In the genomic region with DNA sequence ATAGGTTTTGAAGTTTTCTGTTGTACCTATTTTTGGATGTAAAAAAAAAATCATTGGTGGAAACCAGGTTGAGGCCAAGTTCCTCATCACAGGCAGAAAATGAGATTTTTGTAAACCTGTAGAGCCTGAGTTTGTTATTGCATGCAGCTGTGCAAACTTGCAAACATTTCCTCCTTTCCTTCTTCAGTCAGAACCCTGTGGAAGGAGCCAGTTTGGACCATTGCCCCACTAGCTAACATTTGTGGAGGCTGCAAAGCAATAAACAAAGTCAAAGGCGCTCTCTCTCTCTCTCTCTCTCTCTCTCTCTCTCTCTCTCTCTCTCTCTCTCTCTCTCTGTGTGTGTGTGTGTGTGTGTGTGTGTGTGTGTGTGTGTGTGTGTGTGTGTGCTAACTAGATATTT, we compare ENCODE assay signal across 20 mouse cellular contexts. TPM values are rescaled to one million over a fixed set of nuclear protein-coding genes. Genes with fewer than 3 reads are reported as not detected.
DNase-seq lines count a peak whose midpoint lies in the region; TF ChIP-seq lines count a peak whose summit lies in the region.
"Had no signal": no experiment of that assay in that cellular context is flagged by ENCODE, and none has a peak within 500 bp of the region (broad histone marks: within the 10 kb centered on the region; RNA-seq: fewer than 3 reads in every experiment).

No protein-coding gene starts in this region.

- 86% methylated on average over 1 of the region's 1 CpGs for WGBS in heart, embryonic 10.5 days

- DNase-seq in heart, adult 18-20 months: peak; percentile 32 to 44
- no peak for DNase-seq in heart, embryonic 10.5 days (ENCODE audit: low spot score)
- DNase-seq in lung, adult 18-20 months: peak; percentile 3 to 16
- DNase-seq in lung, postnatal 4 days: no peak
- DNase-seq in gastrocnemius, adult 2 months: peak; percentile 44
- peak; percentile 13 for DNase-seq in lung, postnatal 36 days
- no peak for DNase-seq in right cerebral cortex, postnatal 36 days (ENCODE audit: low spot score in 2 of 2)
- no peak for DNase-seq in left cerebral cortex, postnatal 14 days (ENCODE audit: low spot score in 2 of 2)
- DNase-seq: cerebellum, adult 9-10 months; embryo, embryonic 11 days; midbrain, embryonic 14.5 days; thymus, adult 18-20 months had no signal

- H3K27me3 ChIP-seq in heart, embryonic 10.5 days (ENCODE audit: insufficient read depth, poor library complexity, severe bottlenecking): 0 out of 2 replicates have a peak, but pooled peaks cover 4% of the 10 kb centered on the region
- H3K27me3 ChIP-seq: heart, embryonic 13.5 days had no signal

- H3K36me3 ChIP-seq in heart, embryonic 10.5 days: no peaks in the 10 kb centered on the region
- H3K36me3 ChIP-seq: heart, embryonic 13.5 days; limb, embryonic 12.5 days had no signal

- H3K4me3 ChIP-seq in heart, embryonic 10.5 days: no peak overlapping the region
- no peak overlapping the region for H3K4me3 ChIP-seq in gastrocnemius, adult 2 months
- H3K4me3 ChIP-seq: heart, embryonic 13.5 days; limb, embryonic 12.5 days had no signal

- no peak for TF ChIP-seq CTCF in gastrocnemius, adult 2 months (IDR thresholded peaks at IDR 0.05)

- H3K27ac ChIP-seq in heart, embryonic 10.5 days: no peak overlapping the region
- H3K27ac ChIP-seq in gastrocnemius, adult 2 months: no peak overlapping the region
- H3K27ac ChIP-seq: heart, embryonic 13.5 days; limb, embryonic 12.5 days had no signal

- intact Hi-C loops in gastrocnemius, adult 2 months (cut with DNase I): no loop called here
- intact Hi-C loops in left cerebral cortex, postnatal 14 days (cut with DNase I): no loop called here

- no peaks in the 10 kb centered on the region for H3K4me1 ChIP-seq in heart, embryonic 10.5 days
- H3K4me1 ChIP-seq: heart, embryonic 13.5 days; limb, embryonic 12.5 days had no signal

- H3K9me3 ChIP-seq in heart, embryonic 10.5 days: no peaks in the 10 kb centered on the region
- H3K9me3 ChIP-seq: G1E; heart, embryonic 13.5 days; limb, embryonic 12.5 days had no signal

RNA-seq across cellular contexts. Expression of gene Amelx, which starts 13.2 kb away (rescaled TPM):
- not detected for total RNA-seq in heart, adult 18-20 months (2021)
- polyA plus RNA-seq in heart, embryonic 10.5 days (2016; fragmentation: Nextera tagmentation; extraction: Ambion mirVana): 0.19 and 0.31 TPM in 2 replicates
- not detected for total RNA-seq in gastrocnemius, adult 2 months (2021)
- total RNA-seq in left cerebral cortex, postnatal 14 days (2021): not detected
- total RNA-seq: G1E; layer of hippocampus, postnatal 10 days had no signal
- polyA plus RNA-seq: C2C12; frontal cortex, adult 2 months; G1E; lung, embryonic 16.5 days; midbrain, embryonic 14.5 days; neural tube, embryonic 11.5 days had no signal

Comparison
In these comparisons a context has a peak if more than half of its experiments do, and no peak if none do; other contexts are left out.
1. DNase-seq: peak in heart, adult 18-20 months (2 of 2), lung, adult 18-20 months (2 of 2), gastrocnemius, adult 2 months (single experiment) and lung, postnatal 36 days (single experiment); none in heart, embryonic 10.5 days (single experiment), lung, postnatal 4 days (0 of 2), right cerebral cortex, postnatal 36 days (0 of 2) and left cerebral cortex, postnatal 14 days (0 of 2).